Mouse (Mus musculus): ENCODE data around the gene Odf3l1.

GRCm38 (mm10) chr9:56886601-56887000 is 22.1 kb upstream of the Odf3l1 start:
- no peak for TF ChIP-seq CTCF (IDR thresholded peaks at IDR 0.05; ENCODE audit: low read depth)
- TF ChIP-seq EP300 (optimal IDR thresholded peaks at IDR 0.05), result no peak

Measured in stomach, postnatal 0 days (tissue).